Mouse (Mus musculus) left cerebral cortex, adult 18-20 months (tissue): ENCODE measurements around the gene Gstm3. TPM values are rescaled to one million over a fixed set of nuclear protein-coding genes. Genes with fewer than 3 reads are reported as not detected.
"Not testable (repeated sequence)": the region's sequence is repeated elsewhere in the genome, so short reads cannot be mapped to it uniquely, and the experiment has no call there.

Experiments
- DNase-seq, 2 experiments: peaks; one replicate each; pipeline ENCODE4 v3.0.0; 2021 to 2022; ENCODE audit warnings: low spot score in 2 of 2, mixed read lengths in 1 of 2
- long read RNA-seq, 2 experiments: library from polyadenylated mRNA; stranded (forward); transcript quantifications; one replicate each; pipeline ENCODE4 v2.0.0; 2021
- total RNA-seq, 2 experiments: library from RNA; stranded (reverse); gene quantifications; 2 replicates each; pipeline ENCODE4 v1.2.3; 2021

The Gstm3 gene
- total RNA-seq, result not detected
- long read RNA-seq, experiment 1, partial matches to known transcripts, result 0 of 1 reads
- long read RNA-seq, experiment 1, other reads (novel, unspliced or antisense), result 1 of 1 reads
- long read RNA-seq, experiment 2, result 0 reads

DNA sequence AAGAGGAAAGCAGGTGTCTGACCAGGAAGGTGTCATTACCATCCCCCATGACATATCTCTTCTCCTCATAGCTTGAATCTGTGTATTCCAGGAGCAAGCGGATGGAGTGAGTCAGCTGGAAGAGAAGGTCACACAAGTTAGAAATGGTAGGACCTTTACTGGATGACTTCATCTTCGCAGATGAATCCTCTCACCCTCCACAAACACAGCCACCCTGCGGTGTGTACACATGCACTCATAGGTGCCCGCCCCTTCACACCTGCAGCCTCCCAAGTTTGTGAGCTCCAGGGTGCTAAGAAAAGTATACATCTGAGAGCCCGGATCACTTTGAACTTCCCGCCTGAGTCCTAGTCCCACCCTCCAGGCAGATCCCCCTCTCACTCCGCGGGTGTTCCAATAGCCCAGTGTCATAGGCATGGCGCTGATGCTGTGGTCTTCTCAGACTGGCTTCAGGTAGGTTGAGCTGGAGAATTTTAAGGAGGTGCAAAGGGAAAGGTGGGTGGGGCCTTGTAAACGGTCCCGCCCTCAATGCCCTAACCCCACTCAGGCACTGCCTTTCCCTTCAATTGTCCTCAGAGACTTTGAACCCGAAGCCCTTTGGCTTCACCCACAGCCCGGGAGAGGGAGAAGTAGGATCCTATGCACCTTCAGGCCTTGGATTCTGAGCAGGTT lies at the start of gene Gstm3:
Gene Gstm3, minus strand, starts transcription at position 560 of the 672 bp plus-strand sequence.
- DNase-seq, result no peak

DNA sequence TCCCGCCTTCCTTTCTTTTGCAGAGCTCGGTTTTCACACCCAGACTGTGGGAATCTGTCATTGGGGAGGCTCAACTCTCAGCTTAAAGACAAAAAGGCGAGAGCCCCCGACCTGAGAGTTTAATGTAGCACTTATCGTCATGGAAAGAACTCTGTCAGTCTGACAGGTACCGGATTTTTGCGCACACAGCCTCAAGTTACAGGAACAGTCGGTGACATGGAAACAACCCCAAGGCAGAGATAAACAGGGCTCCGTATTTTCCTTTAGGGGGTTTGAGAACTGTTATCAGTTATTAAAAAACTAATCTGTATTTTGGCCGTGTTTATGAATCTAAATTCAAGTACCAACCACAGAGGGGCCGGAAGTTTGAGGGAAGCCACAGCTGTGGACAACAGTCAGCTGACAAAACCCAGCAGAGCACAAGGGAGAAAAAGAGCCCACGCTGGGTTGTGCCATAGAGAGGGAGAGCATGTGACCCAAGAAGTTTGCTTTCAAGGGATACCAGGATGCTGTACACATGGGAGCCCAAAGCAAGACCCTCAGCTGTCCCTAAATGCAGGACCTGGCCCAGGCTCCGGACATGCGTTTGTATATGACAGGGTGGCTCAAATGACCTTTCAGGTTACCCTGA lies 49.2 kb upstream of the Gstm3 start:
- no peak for DNase-seq

DNA sequence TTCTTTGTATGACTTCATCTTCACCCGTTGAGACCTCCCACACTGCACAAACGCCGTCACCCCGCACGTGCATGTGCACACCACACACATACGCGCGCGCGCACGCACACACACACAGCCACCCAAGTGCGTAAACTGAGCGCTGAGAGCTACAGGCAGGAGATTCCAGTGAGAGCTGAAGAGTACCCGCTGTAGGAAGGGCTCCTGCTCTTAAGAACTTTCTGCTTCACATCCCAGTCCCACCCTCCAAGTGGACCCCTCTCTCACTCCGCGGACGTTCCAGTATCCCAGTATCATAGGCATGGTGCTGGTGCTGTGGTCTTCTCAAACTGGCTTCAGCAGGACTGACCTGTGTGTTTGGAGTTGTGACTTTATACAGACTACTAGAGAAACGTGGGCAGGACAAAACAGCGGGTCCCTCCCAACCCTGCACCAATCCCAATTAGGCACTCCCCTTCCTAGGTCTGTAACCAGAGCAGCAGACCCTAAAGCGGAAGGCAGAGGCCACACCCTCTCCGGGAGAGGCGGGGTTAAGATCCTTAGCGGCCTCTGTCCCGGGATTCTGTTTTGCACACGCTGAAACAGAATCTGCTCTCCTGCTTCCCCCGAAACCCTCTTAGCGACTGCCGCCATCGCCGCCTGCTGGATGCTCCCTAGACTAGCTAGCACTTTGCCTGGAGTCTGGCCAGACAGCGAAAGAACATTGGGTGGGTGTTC lies 48.5 kb upstream of the Gstm3 start, which contains the start of gene Gstm1:
Gene Gstm1, minus strand, starts transcription at position 501 of the 717 bp plus-strand sequence.
- peak; percentile 96 for DNase-seq

DNA sequence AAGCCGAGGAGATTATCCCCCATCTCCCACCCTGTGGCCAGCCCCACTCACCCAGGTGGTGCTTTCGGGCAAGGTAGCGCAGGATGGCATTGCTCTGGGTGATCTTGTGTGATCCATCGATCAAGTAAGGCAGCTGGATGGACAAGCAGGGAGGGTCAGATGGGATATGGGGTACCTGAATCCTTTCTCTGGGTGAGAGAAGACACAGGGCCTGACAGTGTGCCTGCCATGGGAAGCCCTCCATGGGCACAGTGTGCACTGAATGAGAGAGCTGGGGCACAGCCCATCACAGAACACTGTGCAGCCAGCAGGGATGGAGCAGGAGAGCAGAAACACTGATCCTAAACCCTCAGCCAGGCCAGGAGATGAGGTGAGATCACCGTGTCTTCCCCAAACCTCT lies 47.4 kb upstream of the Gstm3 start:
- DNase-seq, result not testable (repeated sequence)

DNA sequence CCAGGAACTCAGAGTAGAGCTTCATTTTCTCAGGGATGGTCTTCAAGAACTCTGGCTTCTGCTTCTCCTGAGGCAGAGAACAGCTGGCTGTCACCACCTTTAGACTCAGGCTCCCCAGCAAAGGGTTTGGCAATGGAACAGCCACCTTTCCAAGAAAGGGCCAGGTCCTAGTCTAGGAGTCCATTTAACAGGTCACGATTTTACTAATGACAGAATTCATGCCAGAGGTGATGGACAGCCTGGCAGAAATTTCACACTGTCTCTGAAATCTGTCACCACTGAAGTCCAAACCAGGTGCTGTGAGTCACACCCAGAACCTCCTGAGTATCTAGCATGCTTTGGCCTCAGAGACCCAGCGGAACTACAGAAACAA lies 45.9 kb upstream of the Gstm3 start:
- DNase-seq, result no peak

DNA sequence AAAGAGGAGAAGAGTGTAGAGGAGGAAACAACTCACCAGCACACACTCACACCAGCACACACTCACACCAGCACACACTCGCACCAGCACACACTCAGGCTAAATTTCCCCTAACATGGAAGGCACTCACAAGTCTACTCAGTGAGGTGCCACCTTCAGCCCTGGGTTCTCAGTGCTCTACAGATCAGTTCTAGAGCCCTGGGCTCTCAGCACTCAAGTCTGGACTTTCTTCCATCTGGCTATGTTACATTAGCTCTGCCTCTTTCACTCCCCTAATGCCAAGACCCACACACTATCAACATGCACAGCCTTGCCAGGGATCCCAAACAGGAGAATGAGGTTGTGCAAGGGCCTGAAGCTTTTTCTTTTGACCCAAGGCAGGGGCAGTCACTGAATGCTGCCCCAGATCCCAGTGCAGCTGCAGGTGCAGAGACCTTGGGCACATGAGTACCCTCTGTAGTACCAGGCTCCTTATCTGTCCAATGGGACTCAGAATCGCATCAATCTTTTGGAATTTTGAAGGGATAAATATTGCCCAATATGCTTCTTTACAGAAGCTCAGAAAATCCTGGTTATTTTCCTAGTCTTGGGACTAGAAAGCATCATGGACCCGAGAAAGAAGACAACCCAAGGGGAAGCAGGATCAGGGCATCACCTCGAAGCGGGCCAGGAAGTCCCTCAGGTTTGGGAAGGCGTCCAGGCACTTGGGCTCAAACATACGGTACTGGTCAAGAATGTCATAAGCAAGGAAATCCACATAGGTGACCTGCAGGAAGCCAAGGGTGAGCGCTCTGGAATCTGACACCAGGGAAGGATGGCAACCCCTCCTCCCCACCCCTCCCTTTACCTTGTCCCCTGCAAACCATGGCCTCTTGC lies 45.3 kb upstream of the Gstm3 start:
- no peak for DNase-seq

DNA sequence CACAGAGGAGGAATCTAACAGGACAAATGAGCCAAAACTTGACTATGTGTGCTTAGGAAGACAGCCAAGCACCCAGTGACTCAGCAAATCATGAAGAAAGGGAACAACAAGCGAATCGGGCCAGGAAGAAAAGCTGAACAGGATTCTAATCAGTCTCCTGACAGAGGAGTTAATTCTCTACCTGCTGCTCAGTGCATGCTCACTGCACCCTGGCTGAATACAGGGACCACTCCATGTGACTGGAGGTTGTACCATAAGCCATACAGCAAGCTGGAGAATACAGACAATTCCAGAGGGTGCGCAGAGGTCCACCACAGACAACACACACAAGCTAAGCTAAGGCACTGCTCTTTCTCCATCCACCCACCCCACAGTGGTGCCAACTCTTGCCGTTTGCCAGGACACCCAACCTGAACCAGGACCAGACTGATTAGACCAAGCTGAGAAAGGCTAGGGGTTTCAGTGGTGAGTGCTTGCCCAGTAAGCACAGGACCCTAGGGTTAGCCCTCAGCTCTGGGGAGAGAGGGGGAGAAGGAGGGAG lies 44.3 kb upstream of the Gstm3 start:
- DNase-seq, result peak; percentile 67 to 81

DNA sequence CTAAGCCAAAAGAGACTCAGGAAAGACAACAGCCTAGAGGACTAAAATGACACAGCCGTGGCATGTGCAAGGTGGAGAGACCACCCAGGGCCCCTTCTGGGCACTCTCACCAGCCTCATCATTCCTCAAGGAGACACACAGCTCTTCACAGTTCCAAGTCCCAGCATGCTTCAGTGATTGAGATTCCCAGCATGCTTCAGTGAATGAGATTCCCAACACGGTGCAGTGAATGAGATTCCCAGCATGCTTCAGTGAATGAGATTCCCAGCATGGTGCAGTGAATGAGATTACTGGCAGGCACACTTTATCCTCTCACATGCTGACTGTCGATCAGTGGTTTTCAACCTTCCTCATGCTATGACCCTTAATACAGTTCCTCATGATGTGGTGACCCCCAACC lies 42.5 kb upstream of the Gstm3 start:
- no peak for DNase-seq

DNA sequence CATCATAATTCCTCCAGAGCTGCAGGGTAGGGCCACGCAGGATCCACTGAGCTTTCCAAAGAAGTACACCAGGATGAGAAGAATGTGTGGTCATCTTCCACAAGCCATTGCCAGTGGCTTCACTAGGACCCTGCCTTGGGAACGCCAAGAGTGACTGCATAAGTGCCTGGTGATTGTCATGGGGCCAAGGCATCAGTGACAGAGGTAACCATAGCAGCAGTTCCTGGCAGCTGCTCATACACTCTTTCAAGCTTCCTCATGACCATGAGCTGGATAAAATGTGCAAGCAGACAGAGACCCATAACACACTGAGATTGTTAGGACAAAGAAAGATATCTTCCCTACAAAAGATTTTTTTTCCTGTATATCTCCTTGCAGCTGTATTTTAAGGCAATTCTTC lies 41.2 kb upstream of the Gstm3 start:
- DNase-seq, result no peak

DNA sequence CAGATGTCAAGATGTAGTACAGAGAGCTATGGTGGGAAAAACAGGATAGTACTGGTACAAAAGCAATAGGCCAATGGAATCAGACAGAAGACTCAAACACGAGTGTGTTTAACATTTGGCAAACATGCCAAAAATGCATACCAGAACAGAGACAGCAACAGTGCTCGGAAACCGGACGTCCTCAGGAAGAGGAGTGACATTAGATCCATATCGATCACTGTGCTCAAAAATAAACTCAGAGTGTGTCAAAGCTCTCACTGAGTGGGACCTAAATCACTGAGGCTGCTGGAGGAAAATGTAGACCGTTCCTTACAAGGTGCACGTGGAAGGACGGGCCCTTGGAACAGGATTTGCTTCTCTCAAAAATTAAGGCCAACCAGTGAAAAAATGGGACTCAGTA lies 32.9 kb upstream of the Gstm3 start:
- no peak for DNase-seq

DNA sequence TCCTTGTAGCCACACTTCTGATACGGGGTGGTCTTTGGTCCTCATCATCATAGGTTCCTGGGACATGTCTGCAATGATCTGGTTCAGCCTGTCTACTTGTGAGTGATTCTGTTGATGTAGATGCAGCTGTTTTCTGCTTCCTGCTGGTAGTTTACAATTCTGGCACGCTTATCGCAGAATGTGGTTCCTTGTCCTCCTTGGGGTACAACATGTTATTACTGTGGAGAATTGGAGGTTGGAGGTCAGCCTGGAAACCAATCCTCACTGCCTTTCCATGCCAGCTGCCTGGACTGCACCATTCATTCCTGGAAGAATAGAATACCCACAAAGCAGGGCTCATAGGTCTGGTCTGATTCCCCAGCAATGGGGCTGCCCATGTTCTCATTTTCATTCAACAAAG lies 30.4 kb upstream of the Gstm3 start:
- no peak for DNase-seq

DNA sequence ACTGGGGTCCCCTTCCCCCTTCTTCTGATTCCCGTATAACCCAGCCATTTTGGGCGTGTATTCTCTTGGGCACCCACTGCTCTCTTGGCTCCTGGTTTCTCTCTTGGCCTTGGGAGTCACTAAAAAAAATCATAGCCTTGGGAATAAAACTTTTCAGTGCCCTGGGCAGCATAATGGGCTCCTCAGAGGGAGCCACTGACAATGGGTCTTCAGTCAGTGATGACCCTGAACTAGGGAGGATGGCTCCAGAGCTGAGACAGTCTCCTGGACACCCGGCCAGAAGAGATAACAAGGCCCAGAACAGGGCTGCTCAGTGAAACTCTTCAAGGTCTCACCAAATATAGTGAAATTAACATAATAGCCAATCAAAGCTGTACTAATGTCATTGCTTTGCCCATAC lies 29.5 kb upstream of the Gstm3 start:
- DNase-seq, result no peak

DNA sequence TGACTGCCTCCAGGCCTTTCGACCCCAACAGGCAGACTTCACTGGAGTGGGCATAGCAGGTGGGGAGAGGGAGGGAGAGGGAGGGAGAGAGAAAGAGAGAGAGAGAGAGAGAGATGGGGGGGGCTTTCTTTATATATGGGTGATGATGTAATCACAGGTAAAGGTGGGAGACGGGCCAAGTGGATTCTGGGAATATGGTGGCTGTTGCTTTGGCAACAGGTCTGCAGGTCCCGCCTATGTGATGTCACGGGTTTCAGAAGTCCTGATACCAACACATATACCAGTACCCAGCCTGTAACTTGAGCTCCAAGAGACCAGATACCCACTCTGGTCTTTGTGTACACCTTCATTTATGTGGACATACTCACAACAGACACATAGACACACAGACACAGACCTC lies 27.5 kb upstream of the Gstm3 start:
- DNase-seq, result no peak

DNA sequence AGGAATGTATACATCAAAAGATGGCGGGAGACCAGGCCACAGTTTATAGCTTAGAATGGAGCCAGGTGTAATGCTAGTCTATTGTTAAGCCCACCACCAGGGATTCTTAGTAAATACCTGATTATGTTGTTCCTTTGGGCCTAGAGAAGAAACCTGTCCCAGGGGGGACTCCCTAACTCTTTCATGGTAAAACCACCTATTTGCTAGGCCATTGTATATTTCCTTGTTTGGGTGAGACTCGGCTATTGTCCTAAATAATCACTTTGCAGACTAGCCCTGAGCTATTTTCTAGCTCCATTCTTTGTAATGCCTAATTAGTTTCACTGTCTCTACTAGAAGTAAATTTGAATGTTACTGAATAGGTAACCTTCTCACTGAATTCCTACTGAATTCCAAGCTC lies 26.9 kb upstream of the Gstm3 start:
- not testable (repeated sequence) for DNase-seq

DNA sequence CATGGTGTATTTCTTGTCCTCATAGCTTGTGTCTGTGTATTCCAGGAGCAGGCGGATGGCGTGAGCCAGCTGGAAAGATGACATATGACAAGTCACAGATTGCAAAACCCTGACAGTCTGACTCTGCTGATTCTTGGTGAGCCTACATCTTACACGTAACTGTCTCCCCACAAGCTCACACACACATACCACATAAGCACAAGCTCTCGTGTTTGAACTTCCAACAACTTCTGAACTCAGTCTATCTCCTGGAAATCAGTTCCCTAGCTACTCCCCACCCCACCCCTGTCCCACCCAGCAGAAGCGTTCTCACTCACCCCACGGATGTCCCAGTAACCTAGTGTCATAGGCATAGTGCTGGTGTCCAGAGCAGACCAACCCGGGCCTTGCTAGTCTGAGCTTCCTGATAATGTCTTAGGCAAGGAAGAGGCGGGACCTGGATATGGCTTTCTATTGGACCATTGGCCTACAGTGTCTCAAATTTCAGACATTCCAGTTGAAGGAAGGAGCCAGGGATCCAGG lies 17.0 kb upstream of the Gstm3 start, which contains the start of gene Gstm2:
Gene Gstm2, minus strand, starts transcription at position 413 of the 522 bp plus-strand sequence.
- DNase-seq, result no peak

DNA sequence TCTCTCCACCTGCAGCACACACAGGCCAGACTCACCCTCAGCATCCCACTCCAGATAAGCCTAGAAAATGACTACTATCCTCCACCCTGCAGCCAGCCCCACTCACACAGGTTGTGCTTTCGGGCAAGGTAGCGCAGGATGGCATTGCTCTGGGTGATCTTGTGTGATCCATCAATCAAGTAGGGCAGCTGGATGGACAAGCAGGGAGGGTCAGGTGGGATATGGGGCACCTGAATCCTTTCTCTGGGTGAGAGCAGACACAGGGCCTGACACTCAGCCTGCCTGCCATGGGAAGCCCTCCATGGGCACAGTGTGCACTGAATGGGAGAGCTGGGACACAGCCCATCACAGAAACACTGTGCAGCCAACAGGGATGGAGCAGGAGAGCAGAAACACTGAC lies 16.1 kb upstream of the Gstm3 start:
- DNase-seq, result not testable (repeated sequence)

DNA sequence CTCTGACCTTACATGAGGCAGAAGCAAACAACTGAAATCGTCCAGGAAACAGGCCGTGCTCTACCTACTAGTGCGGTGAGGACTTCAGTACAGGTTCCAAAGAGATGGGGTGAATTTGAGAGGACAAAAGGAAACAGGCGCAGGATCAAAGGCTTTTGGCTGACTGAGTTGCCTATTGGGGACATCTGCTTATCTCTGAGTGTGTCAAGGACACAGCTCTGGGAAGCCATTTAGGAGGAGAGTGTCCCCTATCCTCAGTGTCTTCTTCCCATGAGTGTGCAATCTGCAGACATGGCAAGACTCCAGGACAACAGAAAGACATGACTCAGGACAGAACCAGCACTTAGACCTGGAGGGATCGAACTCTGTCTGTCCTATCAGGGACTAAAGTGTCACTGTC lies 15.4 kb upstream of the Gstm3 start:
- DNase-seq, result no peak

DNA sequence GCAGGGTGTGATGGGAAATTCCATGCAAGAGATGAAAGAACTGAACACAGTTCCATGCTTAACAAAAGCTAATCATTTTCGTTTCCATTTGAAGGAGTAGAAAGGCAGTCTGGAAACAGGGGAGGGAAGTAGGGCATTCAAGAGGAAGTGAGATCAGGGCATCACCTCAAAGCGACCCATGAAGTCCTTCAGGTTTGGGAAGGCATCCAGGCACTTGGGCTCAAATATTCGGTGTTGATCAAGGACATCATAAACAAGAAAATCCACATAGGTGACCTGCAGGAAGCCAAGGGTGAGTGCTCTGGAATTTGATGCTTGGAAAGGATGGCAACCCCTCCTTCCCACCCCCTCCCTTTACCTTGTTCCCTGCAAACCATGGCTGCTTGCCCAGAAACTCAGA lies 14.7 kb upstream of the Gstm3 start:
- DNase-seq, result no peak

DNA sequence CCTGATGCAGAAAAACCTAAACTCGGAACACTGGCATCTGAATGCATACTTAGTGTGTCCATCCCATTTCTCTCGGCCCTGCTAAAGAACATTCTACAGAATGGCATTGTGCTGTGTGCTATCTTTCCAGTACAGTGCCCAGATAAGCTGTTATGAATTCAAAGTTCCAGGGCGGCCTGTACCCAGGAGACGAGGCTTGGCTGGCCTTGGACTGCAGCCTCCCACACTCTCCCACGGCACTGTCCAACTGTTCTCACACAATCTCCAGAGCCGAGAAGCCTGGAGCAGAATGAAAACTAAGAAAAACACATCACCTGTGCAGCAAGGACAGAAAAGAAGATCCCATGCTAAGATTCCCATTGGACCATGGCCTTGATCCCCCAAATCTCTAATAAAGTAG lies 13.6 kb upstream of the Gstm3 start:
- peak in 1 of 2 experiments; percentile 18 for DNase-seq

DNA sequence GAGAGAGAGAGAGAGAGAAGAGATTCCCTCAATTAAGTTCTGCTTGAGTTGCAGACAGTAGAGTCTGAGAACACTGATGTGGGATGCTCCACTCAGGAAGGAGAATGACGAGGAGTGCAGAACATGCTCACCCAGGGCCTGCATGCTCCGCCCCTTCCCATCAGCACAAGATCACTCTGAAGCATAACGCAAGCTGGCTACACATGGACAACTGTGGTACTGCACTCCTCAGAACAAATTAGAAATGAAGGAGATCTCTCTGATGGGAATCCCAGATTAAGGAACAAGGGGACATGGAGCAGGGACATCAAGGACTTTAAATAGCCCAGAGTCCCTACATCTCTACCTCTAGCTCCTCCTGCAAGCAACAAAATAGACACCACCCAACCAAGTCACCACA lies 12.2 kb upstream of the Gstm3 start:
- DNase-seq, result no peak

DNA sequence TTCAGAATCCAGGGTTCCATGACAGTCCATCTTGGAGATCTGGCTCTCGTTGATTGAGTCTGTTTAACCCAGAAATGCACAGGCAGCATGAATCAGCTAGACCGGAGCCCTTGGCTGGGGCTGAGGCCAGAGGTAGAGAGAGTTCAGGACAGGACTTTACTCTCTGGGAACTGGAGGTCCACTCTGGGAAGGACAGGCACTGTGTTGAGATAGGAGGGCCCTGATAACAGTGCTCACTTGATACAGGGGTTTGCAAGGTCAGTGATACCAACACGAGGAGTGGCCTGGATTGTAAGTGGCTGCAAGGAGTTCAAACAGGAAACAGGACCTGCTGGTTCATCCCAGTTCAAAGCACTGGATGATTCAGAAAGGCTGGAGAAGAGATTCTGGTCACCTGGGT lies 8.6 kb upstream of the Gstm3 start:
- DNase-seq, result no peak
